Mouse (Mus musculus) hindbrain, embryonic 14.5 days (tissue): ENCODE measurements at regions not wholly inside any gene's neighbourhood (a gene's known extent, or its start where the extent isn't known, plus 50 kb on each side); places are given as distances from the start of the nearest gene placed in this dataset.

ENCODE experiments used
- ATAC-seq: fragments of 200-750 bp; cut with Nextera tagmentation; 2 replicates; pipeline ENCODE4 v1.8.0; 2017; ENCODE audit warnings: moderate number of reproducible peaks, mild to moderate bottlenecking, moderate TSS enrichment, moderate library complexity; ENCODE audit not compliant: low FRiP score
- DNase-seq: peaks from one replicate; pipeline ENCODE4 v3.0.0-alpha.2; 2015; ENCODE audit warnings: low spot score
- H3K27ac ChIP-seq: fragments of 300-500 bp; sonication (generic); 2 replicates; pipeline ENCODE4 v1.5.1; 2014; ENCODE audit warnings: mild to moderate bottlenecking, moderate library complexity
- H3K27me3 ChIP-seq: fragments of 300-500 bp; sonication (generic); 2 replicates; pipeline ENCODE4 v1.6.1; 2014; ENCODE audit warnings: mild to moderate bottlenecking, low read length, mixed read lengths; ENCODE audit not compliant: control insufficient read depth, insufficient read depth
- H3K36me3 ChIP-seq: fragments of 300-500 bp; sonication (generic); replicated peaks from 2 replicates; pipeline ENCODE4 v1.6.1; 2014; ENCODE audit not compliant: control insufficient read depth, insufficient read depth
- H3K4me1 ChIP-seq: fragments of 300-500 bp; sonication (generic); replicated peaks from 2 replicates; pipeline ENCODE4 v1.6.1; 2014; ENCODE audit warnings: antibody characterized with exemption, low read length, mixed read lengths; ENCODE audit not compliant: control insufficient read depth, insufficient read depth
- H3K4me2 ChIP-seq: fragments of 300-500 bp; sonication (generic); replicated peaks from 2 replicates; pipeline ENCODE4 v1.6.1; 2014; ENCODE audit warnings: mild to moderate bottlenecking, moderate library complexity
- H3K4me3 ChIP-seq: fragments of 300-500 bp; sonication (generic); replicated peaks from 2 replicates; pipeline ENCODE4 v1.5.1; 2014; ENCODE audit warnings: mild to moderate bottlenecking, low read length
- H3K9ac ChIP-seq: fragments of 300-500 bp; sonication (generic); 2 replicates; pipeline ENCODE4 v1.6.1; 2014
- H3K9me3 ChIP-seq: fragments of 300-500 bp; sonication (generic); 2 replicates; pipeline ENCODE4 v1.6.1; 2016; ENCODE audit warnings: low read length; ENCODE audit not compliant: control insufficient read depth
- WGBS: fragments of 180-500 bp; shearing (Covaris S2); extraction: QIAGEN DNeasy Blood & Tissue Kit; methylation state at CpG from one replicate; pipeline ENCODE4 v1.1.7; 2014; 5-methylcytosine and 5-hydroxymethylcytosine counted together

DNA sequence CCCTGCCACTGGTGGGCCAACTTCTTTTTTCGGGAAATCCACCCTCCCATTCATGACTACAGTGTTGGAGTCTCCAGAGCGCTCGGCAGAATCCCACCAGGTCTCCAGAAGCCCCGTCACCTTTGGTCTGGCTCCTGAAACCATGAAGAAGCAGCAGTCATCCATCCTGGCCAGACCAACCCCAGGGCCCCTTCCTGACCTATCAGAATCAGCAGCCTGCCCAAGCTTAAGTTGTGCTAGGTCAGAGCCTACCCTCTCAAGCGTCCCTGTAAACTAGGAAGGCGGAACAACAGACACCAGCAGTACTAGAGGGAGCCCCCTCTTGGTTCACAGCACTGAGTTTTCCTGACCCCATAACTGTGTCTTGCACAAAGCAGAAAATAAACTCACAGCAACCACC lies 89.1 kb downstream of the Klf5 start:
- DNase-seq = no peak
- Histone ChIP-seq H3K9me3 (no peaks in the 10 kb centered on the region), H3K27me3 (no peaks in the 10 kb centered on the region), H3K27ac (no peak overlapping the region), H3K9ac (no peak overlapping the region), H3K4me2 (no peak overlapping the region), H3K4me3 (no peak overlapping the region), H3K36me3 (no peaks in the 10 kb centered on the region), H3K4me1 (no peaks in the 10 kb centered on the region)
- WGBS = 97% methylated on average over 6 of the region's 6 CpGs
- ATAC-seq = no peak

DNA sequence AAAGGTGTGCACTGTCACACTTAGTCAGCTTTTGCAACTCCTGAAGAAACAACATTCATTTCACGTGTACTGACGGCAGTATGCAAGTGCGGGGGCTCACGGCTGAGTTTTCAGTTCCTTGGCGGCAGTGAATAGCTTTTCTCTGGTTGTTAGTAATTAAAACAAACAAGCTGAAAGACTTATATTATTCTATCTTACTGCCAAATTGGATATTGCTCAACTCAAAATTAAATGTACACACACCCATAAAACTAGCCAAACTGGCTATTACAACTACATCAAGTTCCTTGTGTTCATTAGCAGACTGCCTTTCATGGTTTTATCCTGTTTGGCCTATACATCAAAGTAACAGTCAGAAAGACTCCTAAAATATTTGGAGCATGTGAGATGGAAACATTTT lies 90.8 kb downstream of the Klf5 start:
- H3K4me3 ChIP-seq = no peak overlapping the region
- no peak for ATAC-seq
- 89% methylated on average over 5 of the region's 5 CpGs for WGBS
- no peak overlapping the region for H3K9ac ChIP-seq
- no peak overlapping the region for H3K4me2 ChIP-seq
- H3K9me3 ChIP-seq = no peaks in the 10 kb centered on the region
- no peak for DNase-seq
- H3K36me3 ChIP-seq = no peaks in the 10 kb centered on the region
- H3K27ac ChIP-seq = no peak overlapping the region
- H3K4me1 ChIP-seq = no peaks in the 10 kb centered on the region
- no peaks in the 10 kb centered on the region for H3K27me3 ChIP-seq

DNA sequence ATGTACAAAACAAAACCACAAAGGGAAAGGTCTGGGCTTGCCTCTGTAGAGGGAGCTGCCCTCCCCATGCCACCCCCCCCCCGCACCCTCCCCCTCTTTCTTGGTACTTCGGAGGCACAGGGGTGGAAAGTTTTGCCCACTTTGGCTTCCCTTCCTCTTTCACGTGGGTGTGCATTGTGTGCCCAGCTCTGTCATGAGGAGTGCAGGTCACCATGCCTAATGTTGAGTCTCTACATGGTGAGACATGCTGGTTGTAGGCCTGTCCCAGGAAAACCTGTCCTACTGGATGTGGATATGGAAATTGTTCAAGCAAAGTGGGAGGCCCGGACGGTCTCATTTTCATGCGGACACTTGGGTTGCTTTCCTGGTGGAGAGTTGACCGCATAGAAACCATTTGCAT lies 93.2 kb downstream of the Klf5 start:
- DNase-seq = no peak
- H3K27me3 ChIP-seq = no peaks in the 10 kb centered on the region
- ATAC-seq = no peak
- no peak overlapping the region for H3K4me2 ChIP-seq
- no peaks in the 10 kb centered on the region for H3K4me1 ChIP-seq
- 92% methylated on average over 7 of the region's 7 CpGs for WGBS
- no peaks in the 10 kb centered on the region for H3K36me3 ChIP-seq
- H3K4me3 ChIP-seq = no peak overlapping the region
- H3K27ac ChIP-seq = no peak overlapping the region
- no peaks in the 10 kb centered on the region for H3K9me3 ChIP-seq
- no peak overlapping the region for H3K9ac ChIP-seq

- Histone ChIP-seq H3K27ac (no peak overlapping the region), H3K27me3 (no peaks in the 10 kb centered on the region), H3K9me3 (no peaks in the 10 kb centered on the region), H3K9ac (no peak overlapping the region), H3K4me1 (no peaks in the 10 kb centered on the region), H3K4me2 (no peak overlapping the region), H3K4me3 (no peak overlapping the region), H3K36me3 (no peaks in the 10 kb centered on the region)
- WGBS = 85% methylated on average over 2 of the region's 2 CpGs
- DNase-seq = no peak
- no peak for ATAC-seq
Observed at GRCm38 (mm10) chr14:99392813-99393212, 94.3 kb downstream of the Klf5 start.

DNA sequence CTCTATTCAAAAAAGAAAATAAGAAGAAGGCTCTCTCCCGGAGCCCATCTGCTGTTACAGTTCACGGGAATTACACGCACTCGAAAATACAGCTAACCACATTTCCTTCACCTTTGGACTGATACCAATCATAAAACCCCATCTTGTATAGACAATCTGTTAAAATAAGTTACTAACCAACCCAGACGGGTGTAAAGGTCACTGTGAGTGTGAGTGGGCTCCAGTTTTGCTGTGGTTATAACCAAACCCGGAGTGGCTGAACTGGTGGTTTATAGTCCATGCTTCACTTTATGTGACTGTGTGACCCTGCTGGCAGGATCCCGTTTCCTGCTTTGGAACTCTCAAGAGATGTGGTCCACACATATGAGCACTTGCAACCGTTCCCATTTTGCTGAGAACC lies 95.1 kb downstream of the Klf5 start:
- ATAC-seq (no peak), DNase-seq (no peak)
- Histone ChIP-seq H3K4me1 (no peaks in the 10 kb centered on the region), H3K27ac (no peak overlapping the region), H3K27me3 (no peaks in the 10 kb centered on the region), H3K36me3 (no peaks in the 10 kb centered on the region), H3K4me3 (no peak overlapping the region), H3K9ac (no peak overlapping the region), H3K9me3 (no peaks in the 10 kb centered on the region), H3K4me2 (no peak overlapping the region)
- 89% methylated on average over 8 of the region's 8 CpGs for WGBS

DNA sequence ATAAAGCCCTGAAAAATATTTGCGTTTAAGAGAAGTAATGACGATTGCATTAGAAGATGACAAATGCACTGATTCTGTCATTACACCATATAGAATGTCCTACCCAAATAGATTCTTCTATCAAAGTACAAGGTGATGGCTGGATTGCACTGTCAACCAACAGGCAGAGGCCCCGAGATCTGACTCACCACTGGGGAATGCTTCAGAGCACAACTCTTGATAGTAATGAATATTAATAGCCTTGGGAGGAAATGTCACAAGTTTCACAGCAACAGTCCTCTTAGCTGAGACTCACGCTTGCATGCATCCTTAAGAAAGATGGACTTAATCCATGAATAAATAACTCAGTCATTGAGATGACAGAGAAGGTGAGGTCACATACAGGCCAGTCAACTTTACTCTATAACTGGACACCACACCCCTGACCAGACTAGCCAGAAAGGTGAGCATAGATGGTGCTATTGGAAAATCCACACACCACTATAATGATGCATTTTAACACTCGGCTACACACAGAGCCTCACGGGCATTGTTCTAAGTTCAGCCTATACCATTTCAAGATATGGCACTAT lies 104.8 kb downstream of the Klf5 start:
- no peaks in the 10 kb centered on the region for H3K9me3 ChIP-seq
- no peak overlapping the region for H3K27ac ChIP-seq
- no peaks in the 10 kb centered on the region for H3K36me3 ChIP-seq
- no peak overlapping the region for H3K4me3 ChIP-seq
- no peaks in the 10 kb centered on the region for H3K27me3 ChIP-seq
- DNase-seq (no peak), ATAC-seq (no peak)
- WGBS = 81% methylated on average over 6 of the region's 6 CpGs
- H3K4me1 ChIP-seq = no peaks in the 10 kb centered on the region
- no peak overlapping the region for H3K9ac ChIP-seq
- H3K4me2 ChIP-seq = no peak overlapping the region

DNA sequence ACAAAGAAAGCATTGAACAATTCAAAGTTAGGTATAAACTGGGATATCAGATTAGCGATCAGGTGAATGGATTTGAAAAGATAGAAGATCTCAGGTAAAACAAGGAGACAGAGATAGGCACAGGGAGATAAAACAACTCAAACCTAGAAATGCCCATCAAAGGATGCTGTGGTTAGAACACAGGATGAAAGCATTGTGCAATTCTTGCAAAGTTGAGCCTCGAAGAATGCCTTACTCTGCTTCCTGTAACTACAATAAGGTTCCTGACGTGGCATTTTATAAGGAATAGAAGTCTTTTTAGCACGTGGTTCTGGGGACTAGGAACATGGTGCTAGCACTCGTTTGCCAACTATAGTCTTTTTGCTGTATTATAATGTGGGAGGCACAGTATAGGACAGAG lies 106.7 kb downstream of the Klf5 start:
- ATAC-seq = no peak

DNA sequence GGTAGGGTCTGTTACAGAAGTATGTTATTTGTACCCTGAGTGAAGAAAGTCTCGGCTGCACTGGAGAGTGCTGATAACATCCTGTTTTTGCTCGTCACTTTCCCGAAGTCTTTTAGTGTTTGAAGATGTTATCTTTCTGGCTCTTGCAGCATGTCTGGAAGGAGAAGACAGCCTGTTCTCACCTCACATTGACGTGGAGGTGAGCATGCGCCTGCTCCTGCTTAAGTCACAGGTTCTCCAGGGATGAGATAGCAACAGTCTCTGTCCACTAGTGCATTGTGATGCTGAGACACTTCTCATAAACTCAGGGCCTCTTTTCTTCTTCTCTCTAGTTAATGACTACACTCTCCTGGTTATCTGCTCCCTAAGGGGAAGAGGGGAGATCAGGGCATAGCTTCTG lies 113.3 kb downstream of the Klf5 start:
- H3K27ac ChIP-seq = no peak overlapping the region
- H3K4me1 ChIP-seq = no peaks in the 10 kb centered on the region
- H3K9ac ChIP-seq = no peak overlapping the region
- 80% methylated on average over 5 of the region's 5 CpGs for WGBS
- ATAC-seq = no peak
- H3K27me3 ChIP-seq = no peaks in the 10 kb centered on the region
- H3K4me3 ChIP-seq = no peak overlapping the region
- no peak for DNase-seq
- no peaks in the 10 kb centered on the region for H3K9me3 ChIP-seq
- no peak overlapping the region for H3K4me2 ChIP-seq
- no peaks in the 10 kb centered on the region for H3K36me3 ChIP-seq

More for the DNA sequence above, 106.7 kb downstream of the Klf5 start:
- Histone ChIP-seq H3K27ac (no peak overlapping the region), H3K4me2 (no peak overlapping the region), H3K4me1 (no peaks in the 10 kb centered on the region), H3K9ac (no peak overlapping the region), H3K4me3 (no peak overlapping the region), H3K9me3 (no peaks in the 10 kb centered on the region), H3K27me3 (no peaks in the 10 kb centered on the region), H3K36me3 (no peaks in the 10 kb centered on the region)
- WGBS = 80% methylated on average over 5 of the region's 5 CpGs
- no peak for DNase-seq

- Histone ChIP-seq H3K27ac (no peak overlapping the region), H3K4me2 (no peak overlapping the region), H3K9ac (no peak overlapping the region), H3K27me3 (no peaks in the 10 kb centered on the region), H3K36me3 (no peaks in the 10 kb centered on the region), H3K9me3 (no peaks in the 10 kb centered on the region), H3K4me1 (no peaks in the 10 kb centered on the region), H3K4me3 (no peak overlapping the region)
- DNase-seq (no peak), ATAC-seq (no peak)
- 84% methylated on average over 3 of the region's 3 CpGs for WGBS
Observed at GRCm38 (mm10) chr14:99416169-99416568, 117.7 kb downstream of the Klf5 start.

- Histone ChIP-seq H3K9me3 (no peaks in the 10 kb centered on the region), H3K4me2 (no peak overlapping the region), H3K27me3 (no peaks in the 10 kb centered on the region), H3K27ac (no peak overlapping the region), H3K4me3 (no peak overlapping the region), H3K36me3 (no peaks in the 10 kb centered on the region), H3K9ac (no peak overlapping the region), H3K4me1 (no peaks in the 10 kb centered on the region)
- ATAC-seq (no peak), DNase-seq (no peak)
- 98% methylated on average over 5 of the region's 5 CpGs for WGBS
Observed at GRCm38 (mm10) chr14:99418970-99419369, 120.5 kb downstream of the Klf5 start.
